ENCODE assay signal across 8 mouse cellular contexts in the genomic region with DNA sequence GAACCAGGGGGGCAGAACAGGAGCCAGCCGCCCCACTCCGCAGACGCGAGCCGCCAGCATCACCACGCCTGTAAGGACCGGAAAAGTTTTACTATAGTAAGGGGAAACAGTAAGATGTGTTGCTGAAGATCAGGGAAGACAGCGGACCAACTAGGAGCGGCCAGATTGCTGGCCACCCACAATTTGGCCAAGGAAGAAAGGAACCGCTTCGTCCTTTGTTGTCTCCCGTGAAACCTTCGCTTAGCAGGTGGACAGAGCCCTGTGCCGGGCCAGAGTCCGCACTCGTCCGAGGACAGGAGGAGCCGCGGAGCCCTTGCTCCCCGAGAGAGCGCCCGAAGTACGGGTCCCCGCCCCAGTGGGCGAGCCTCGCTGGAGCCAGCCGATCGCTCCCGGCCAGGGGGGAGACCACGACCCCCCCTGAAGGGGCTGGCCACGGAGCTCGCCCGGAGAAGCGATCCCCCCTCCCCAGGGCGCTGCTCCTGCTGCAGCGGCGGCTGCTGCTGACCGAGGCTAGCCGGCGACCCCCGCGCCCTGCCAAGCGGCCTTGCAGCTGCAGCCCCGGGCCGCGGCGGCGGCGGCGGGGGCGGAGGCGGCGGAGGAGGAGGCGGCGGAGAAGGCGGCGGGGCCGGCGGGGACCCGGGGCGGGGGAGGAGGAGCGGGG. TPM values are rescaled to one million over a fixed set of nuclear protein-coding genes. Genes with fewer than 3 reads are reported as not detected.
DNase-seq lines count a peak whose midpoint lies in the region; ATAC-seq and TF ChIP-seq lines count a peak whose summit lies in the region.

No protein-coding gene starts in this region.

- WGBS in forebrain, postnatal 0 days, result under 1% methylated on average over 43 of the region's 62 CpGs
- WGBS in limb, embryonic 11.5 days, result under 1% methylated on average over 37 of the region's 62 CpGs
- under 1% methylated on average over 48 of the region's 62 CpGs for WGBS in stomach, embryonic 14.5 days

- ATAC-seq in forebrain, postnatal 0 days, result no peak
- ATAC-seq in limb, embryonic 11.5 days (ENCODE audit: insufficient number of reproducible peaks, low FRiP score, low TSS enrichment, low read depth), result no peak
- no peak; the same call in 1 of the 2 replicates for ATAC-seq in stomach, embryonic 14.5 days (ENCODE audit: insufficient number of reproducible peaks, insufficient read depth, low FRiP score, low read depth)
- no peak for ATAC-seq in inflammation-experienced regulatory T-cells, adult 6 months

- no peaks in the 10 kb centered on the region for H3K4me1 ChIP-seq in forebrain, postnatal 0 days (ENCODE audit: insufficient read depth)
- peaks cover 11% of the 10 kb centered on the region; the same call in 1 of the 2 replicates for H3K4me1 ChIP-seq in limb, embryonic 11.5 days (ENCODE audit: control insufficient read depth, insufficient read depth, low read length)
- H3K4me1 ChIP-seq in stomach, embryonic 14.5 days (ENCODE audit: control insufficient read depth, insufficient read depth, low read length), result peaks cover 29% of the 10 kb centered on the region

- peak overlapping the region; percentile 75 for H3K4me3 ChIP-seq in forebrain, postnatal 0 days (ENCODE audit: low read depth, low read length)
- H3K4me3 ChIP-seq in limb, embryonic 11.5 days (ENCODE audit: low read depth, low read length), result peak overlapping the region; percentile 33
- H3K4me3 ChIP-seq in stomach, embryonic 14.5 days (ENCODE audit: low read depth, low read length), result peak overlapping the region; percentile 32

- no peak for TF ChIP-seq CTCF in forebrain, postnatal 0 days (IDR thresholded peaks at IDR 0.05; ENCODE audit: low read depth)

- no peaks in the 10 kb centered on the region for H3K9me3 ChIP-seq in forebrain, postnatal 0 days (ENCODE audit: low read length)
- H3K9me3 ChIP-seq in limb, embryonic 11.5 days (ENCODE audit: control insufficient read depth, low read length), result no peaks in the 10 kb centered on the region
- no peaks in the 10 kb centered on the region for H3K9me3 ChIP-seq in stomach, embryonic 14.5 days (ENCODE audit: control insufficient read depth, low read depth, low read length)

- DNase-seq in left cerebral cortex, postnatal 4 days, result peak; percentile 55
- no peak for DNase-seq in left cerebral cortex, postnatal 14 days (ENCODE audit: low spot score in 2 of 2)
- DNase-seq in embryo, embryonic 11 days, result peak; percentile 67
- DNase-seq in forebrain, postnatal 0 days, result peak; percentile 70
- DNase-seq in limb, embryonic 11.5 days (ENCODE audit: low spot score), result peak; percentile 73
- DNase-seq in frontal cortex, postnatal 25 days (ENCODE audit: low spot score in 2 of 2), result no peak

- no peaks in the 10 kb centered on the region for H3K27me3 ChIP-seq in forebrain, postnatal 0 days (ENCODE audit: insufficient read depth, low read length)
- H3K27me3 ChIP-seq in limb, embryonic 11.5 days (ENCODE audit: control insufficient read depth, insufficient read depth, low read length), result peaks cover 61% of the 10 kb centered on the region
- peaks cover 61% of the 10 kb centered on the region for H3K27me3 ChIP-seq in stomach, embryonic 14.5 days (ENCODE audit: control insufficient read depth, insufficient read depth, low read length)

- H3K27ac ChIP-seq in forebrain, postnatal 0 days (ENCODE audit: low read depth, low read length), result peak overlapping the region; percentile 95
- H3K27ac ChIP-seq in limb, embryonic 11.5 days (replicated peaks; ENCODE audit: low read depth, low read length), result no peak overlapping the region
- H3K27ac ChIP-seq in stomach, embryonic 14.5 days (ENCODE audit: low read length), result no peak overlapping the region

- intact Hi-C loops in left cerebral cortex, postnatal 4 days (cut with DNase I), result loop anchor here (5.0 to 10.0 kb wide), 2 partner anchors 949 to 1022 kb away; no protein-coding TSS in a partner anchor
- intact Hi-C loops in left cerebral cortex, postnatal 14 days (cut with DNase I), result loop anchor here (10.0 kb wide), 2 partner anchors 1022 to 1662 kb away; no protein-coding TSS in a partner anchor

- peak overlapping the region; percentile 98 for H3K4me2 ChIP-seq in forebrain, postnatal 0 days (ENCODE audit: low read depth)
- peak overlapping the region; percentile 83 for H3K4me2 ChIP-seq in limb, embryonic 11.5 days (ENCODE audit: low read depth, severe bottlenecking)
- peak overlapping the region; percentile 60 for H3K4me2 ChIP-seq in stomach, embryonic 14.5 days (replicated peaks; ENCODE audit: low read depth, low read length)

- H3K9ac ChIP-seq in forebrain, postnatal 0 days, result peak overlapping the region; percentile 94
- peak overlapping the region; percentile 12; the same call in 1 of the 2 replicates for H3K9ac ChIP-seq in limb, embryonic 11.5 days (ENCODE audit: low read length)
- H3K9ac ChIP-seq in stomach, embryonic 14.5 days (replicated peaks; ENCODE audit: low read depth, low read length), result no peak overlapping the region

- peaks cover 22% of the 10 kb centered on the region for H3K36me3 ChIP-seq in forebrain, postnatal 0 days (ENCODE audit: insufficient read depth)
- H3K36me3 ChIP-seq in limb, embryonic 11.5 days (ENCODE audit: control insufficient read depth, insufficient read depth, low read length), result no peaks in the 10 kb centered on the region
- H3K36me3 ChIP-seq in stomach, embryonic 14.5 days (ENCODE audit: control insufficient read depth, insufficient read depth, low read length), result no peaks in the 10 kb centered on the region

RNA-seq across cellular contexts. Expression of gene Pou3f3, which starts 0.9 kb away (rescaled TPM):
- total RNA-seq in left cerebral cortex, postnatal 4 days (2021), result 100 to 1,000 TPM; 102 to 123 TPM
- 10 to 100 TPM; 58.7 to 61.9 TPM for total RNA-seq in left cerebral cortex, postnatal 14 days (2021)
- 76.9 and 81.4 TPM in 2 replicates for total RNA-seq in forebrain, postnatal 0 days (2014; rRNA removed)
- 22.7 and 28.0 TPM in 2 replicates for polyA plus RNA-seq in forebrain, postnatal 0 days (2015; fragmentation: Nextera tagmentation; extraction: Ambion mirVana)
- 0.04 and 0.19 TPM in 2 replicates for polyA plus RNA-seq in limb, embryonic 11.5 days (2014; fragmentation: Nextera tagmentation; extraction: Ambion mirVana)
- polyA plus RNA-seq in stomach, embryonic 14.5 days (2014; fragmentation: Nextera tagmentation; extraction: Ambion mirVana), result 0.04 TPM in 1 of 2 replicates, not detected in the other
- polyA plus RNA-seq in inflammation-experienced regulatory T-cells, adult 6 months (2017; shearing (Covaris generic)), result not detected

Comparison
In these comparisons a context has a peak if more than half of its experiments do, and no peak if none do; other contexts are left out.
1. DNase-seq: peak in left cerebral cortex, postnatal 4 days (single experiment), embryo, embryonic 11 days (single experiment), forebrain, postnatal 0 days (single experiment) and limb, embryonic 11.5 days (single experiment); none in left cerebral cortex, postnatal 14 days (0 of 2) and frontal cortex, postnatal 25 days (0 of 2).
2. RNA of gene Pou3f3, which starts 0.9 kb away (polyA plus RNA-seq): 22.7 to 28.0 TPM in forebrain, postnatal 0 days; 0.04 to 0.19 TPM in limb, embryonic 11.5 days, 0.04 TPM in stomach, embryonic 14.5 days and not detected in inflammation-experienced regulatory T-cells, adult 6 months; every median in the first group is over 10 times any median in the second.
3. Peak in every context shown above with its lines, with median percentiles within 50 percentile points of each other: H3K4me2 ChIP-seq and H3K4me3 ChIP-seq.